Mouse (Mus musculus) gastrocnemius, adult 18-20 months (tissue): Measurements from ENCODE around the gene Tmub2. TPM values are rescaled to one million over a fixed set of nuclear protein-coding genes. Genes with fewer than 3 reads are reported as not detected.

Experiments used
- DNase-seq: peaks from one replicate; pipeline ENCODE4 v3.0.0; 2021; ENCODE audit warnings: low spot score
- total RNA-seq, 2 experiments: library from RNA; stranded (reverse); gene quantifications; 2 replicates each; pipeline ENCODE4 v1.2.3; 2021

Gene Tmub2
- total RNA-seq, 2 experiments from 2014 or later: 14.6 to 15.8 TPM

GRCm38 (mm10) chr11:102299839-102300238, 15.1 kb downstream of the Tmub2 start:
- peak; percentile 59 for DNase-seq

- DNase-seq: no peak
Observed at GRCm38 (mm10) chr11:102304141-102304540, 19.4 kb downstream of the Tmub2 start.

- DNase-seq: no peak
Observed at GRCm38 (mm10) chr11:102305359-102305758, 20.6 kb downstream of the Tmub2 start.

GRCm38 (mm10) chr11:102308104-102308503, 23.4 kb downstream of the Tmub2 start:
- no peak for DNase-seq

GRCm38 (mm10) chr11:102308979-102309378, 24.2 kb downstream of the Tmub2 start:
- peak; percentile 96 for DNase-seq

GRCm38 (mm10) chr11:102309821-102310617, 25.3 kb downstream of the Tmub2 start:
- no peak for DNase-seq

GRCm38 (mm10) chr11:102310768-102311695, 26.3 kb downstream of the Tmub2 start:
- DNase-seq: no peak

- DNase-seq: no peak
Observed at GRCm38 (mm10) chr11:102311966-102312365, 27.2 kb downstream of the Tmub2 start.

- no peak for DNase-seq
Observed at GRCm38 (mm10) chr11:102312586-102312985, 27.9 kb downstream of the Tmub2 start.

GRCm38 (mm10) chr11:102314321-102314720, 29.6 kb downstream of the Tmub2 start:
- no peak for DNase-seq

- DNase-seq: no peak
Observed at GRCm38 (mm10) chr11:102315690-102316571, 31.2 kb downstream of the Tmub2 start.

- DNase-seq: peak; percentile 90
Observed at GRCm38 (mm10) chr11:102316572-102317297, 32.0 kb downstream of the Tmub2 start.

GRCm38 (mm10) chr11:102317298-102317900, 32.7 kb downstream of the Tmub2 start:
- DNase-seq: peak; percentile 57

- peak; percentile 63 for DNase-seq
Observed at GRCm38 (mm10) chr11:102317901-102318575, 33.3 kb downstream of the Tmub2 start.

- DNase-seq: peak; percentile 52
Observed at GRCm38 (mm10) chr11:102318576-102319409, 34.1 kb downstream of the Tmub2 start.

- peak; percentile 85 for DNase-seq
Observed at GRCm38 (mm10) chr11:102319410-102319792, 34.7 kb downstream of the Tmub2 start, which contains the start of gene Ubtf. Gene Ubtf, minus strand, starts transcription at chr11:102319742.

GRCm38 (mm10) chr11:102319941-102320685, 35.4 kb downstream of the Tmub2 start:
- peak; percentile 89 for DNase-seq

- peak; percentile 87 for DNase-seq
Observed at GRCm38 (mm10) chr11:102320686-102321005, 35.9 kb downstream of the Tmub2 start.
